Mouse (Mus musculus): ENCODE measurements at regions not wholly inside any gene's neighbourhood (a gene's known extent, or its start where the extent isn't known, plus 50 kb on each side); places are given as distances from the start of the nearest gene placed in this dataset.

GRCm38 (mm10) chr1:42253786-42254185, 441.8 kb upstream of the Pou3f3 start:
- H3K4me3 ChIP-seq (ENCODE audit: low read length), result no peak overlapping the region
- no peaks in the 10 kb centered on the region for H3K9me3 ChIP-seq (ENCODE audit: control insufficient read depth, low read length)
- no peak overlapping the region for H3K27ac ChIP-seq (ENCODE audit: low read length)
- H3K9ac ChIP-seq (ENCODE audit: low read depth, low read length), result no peak overlapping the region
- no peaks in the 10 kb centered on the region for H3K4me1 ChIP-seq (ENCODE audit: control insufficient read depth, insufficient read depth, low read length)
- no peak overlapping the region for H3K4me2 ChIP-seq (ENCODE audit: low read depth, low read length)
- H3K27me3 ChIP-seq (replicated peaks; ENCODE audit: control insufficient read depth, insufficient read depth, low read length), result no peaks in the 10 kb centered on the region
- WGBS, result 92% methylated on average over 3 of the region's 3 CpGs
- no peak for ATAC-seq
- no peaks in the 10 kb centered on the region for H3K36me3 ChIP-seq (ENCODE audit: control insufficient read depth, insufficient read depth, low read length)

- Histone ChIP-seq H3K4me2 (ENCODE audit: low read depth, low read length) (no peak overlapping the region), H3K4me1 (ENCODE audit: control insufficient read depth, insufficient read depth, low read length) (no peaks in the 10 kb centered on the region), H3K9me3 (ENCODE audit: control insufficient read depth, low read length) (no peaks in the 10 kb centered on the region), H3K9ac (ENCODE audit: low read depth, low read length) (no peak overlapping the region), H3K4me3 (ENCODE audit: low read length) (no peak overlapping the region), H3K27ac (ENCODE audit: low read length) (no peak overlapping the region), H3K36me3 (ENCODE audit: control insufficient read depth, insufficient read depth, low read length) (no peaks in the 10 kb centered on the region), H3K27me3 (replicated peaks; ENCODE audit: control insufficient read depth, insufficient read depth, low read length) (no peaks in the 10 kb centered on the region)
- no peak for ATAC-seq
- 81% methylated on average over 10 of the region's 10 CpGs for WGBS
Observed at GRCm38 (mm10) chr1:42256911-42257595, 438.5 kb upstream of the Pou3f3 start.

- no peak overlapping the region for H3K4me2 ChIP-seq (ENCODE audit: low read depth, low read length)
- no peaks in the 10 kb centered on the region for H3K4me1 ChIP-seq (ENCODE audit: control insufficient read depth, insufficient read depth, low read length)
Observed at GRCm38 (mm10) chr1:42257801-42258593, 437.6 kb upstream of the Pou3f3 start.

GRCm38 (mm10) chr1:42258594-42258910, 437.0 kb upstream of the Pou3f3 start:
- WGBS, result 48% methylated on average over 4 of the region's 4 CpGs
- no peaks in the 10 kb centered on the region for H3K27me3 ChIP-seq (replicated peaks; ENCODE audit: control insufficient read depth, insufficient read depth, low read length)
- H3K36me3 ChIP-seq (ENCODE audit: control insufficient read depth, insufficient read depth, low read length), result no peaks in the 10 kb centered on the region
- H3K4me1 ChIP-seq (ENCODE audit: control insufficient read depth, insufficient read depth, low read length), result no peaks in the 10 kb centered on the region
- H3K27ac ChIP-seq (ENCODE audit: low read length), result no peak overlapping the region
- no peak overlapping the region for H3K4me2 ChIP-seq (ENCODE audit: low read depth, low read length)
- no peak for ATAC-seq
- no peak overlapping the region for H3K9ac ChIP-seq (ENCODE audit: low read depth, low read length)
- no peaks in the 10 kb centered on the region for H3K9me3 ChIP-seq (ENCODE audit: control insufficient read depth, low read length)
- no peak overlapping the region for H3K4me3 ChIP-seq (ENCODE audit: low read length)

More at GRCm38 (mm10) chr1:42257801-42258593, 437.6 kb upstream of the Pou3f3 start:
- Histone ChIP-seq H3K4me3 (ENCODE audit: low read length) (no peak overlapping the region), H3K9ac (ENCODE audit: low read depth, low read length) (0 out of 2 replicates have a peak overlapping the region, but pooled peaks have one; percentile 24), H3K9me3 (ENCODE audit: control insufficient read depth, low read length) (no peaks in the 10 kb centered on the region), H3K27me3 (replicated peaks; ENCODE audit: control insufficient read depth, insufficient read depth, low read length) (no peaks in the 10 kb centered on the region), H3K36me3 (ENCODE audit: control insufficient read depth, insufficient read depth, low read length) (no peaks in the 10 kb centered on the region), H3K27ac (ENCODE audit: low read length) (no peak overlapping the region)
- ATAC-seq, result no peak
- WGBS, result 48% methylated on average over 19 of the region's 19 CpGs

- Histone ChIP-seq H3K27me3 (replicated peaks; ENCODE audit: control insufficient read depth, insufficient read depth, low read length) (no peaks in the 10 kb centered on the region), H3K36me3 (ENCODE audit: control insufficient read depth, insufficient read depth, low read length) (no peaks in the 10 kb centered on the region), H3K4me1 (ENCODE audit: control insufficient read depth, insufficient read depth, low read length) (no peaks in the 10 kb centered on the region), H3K4me2 (ENCODE audit: low read depth, low read length) (no peak overlapping the region), H3K9ac (ENCODE audit: low read depth, low read length) (no peak overlapping the region), H3K4me3 (ENCODE audit: low read length) (no peak overlapping the region), H3K27ac (ENCODE audit: low read length) (no peak overlapping the region), H3K9me3 (ENCODE audit: control insufficient read depth, low read length) (no peaks in the 10 kb centered on the region)
- ATAC-seq, result no peak
- WGBS, result 34% methylated on average over 13 of the region's 13 CpGs
Observed at GRCm38 (mm10) chr1:42259216-42259977, 436.2 kb upstream of the Pou3f3 start.

- H3K4me3 ChIP-seq (ENCODE audit: low read length), result no peak overlapping the region
- no peak overlapping the region for H3K27ac ChIP-seq (ENCODE audit: low read length)
- H3K27me3 ChIP-seq (replicated peaks; ENCODE audit: control insufficient read depth, insufficient read depth, low read length), result no peaks in the 10 kb centered on the region
- no peaks in the 10 kb centered on the region for H3K4me1 ChIP-seq (ENCODE audit: control insufficient read depth, insufficient read depth, low read length)
- 65% methylated on average over 9 of the region's 9 CpGs for WGBS
- no peaks in the 10 kb centered on the region for H3K36me3 ChIP-seq (ENCODE audit: control insufficient read depth, insufficient read depth, low read length)
- ATAC-seq, result no peak
- no peaks in the 10 kb centered on the region for H3K9me3 ChIP-seq (ENCODE audit: control insufficient read depth, low read length)
- H3K4me2 ChIP-seq (ENCODE audit: low read depth, low read length), result no peak overlapping the region
- H3K9ac ChIP-seq (ENCODE audit: low read depth, low read length), result no peak overlapping the region
Observed at GRCm38 (mm10) chr1:42260033-42260925, 435.3 kb upstream of the Pou3f3 start.

GRCm38 (mm10) chr1:42261031-42261430, 434.5 kb upstream of the Pou3f3 start:
- Histone ChIP-seq H3K4me2 (ENCODE audit: low read depth, low read length) (no peak overlapping the region), H3K4me1 (ENCODE audit: control insufficient read depth, insufficient read depth, low read length) (no peaks in the 10 kb centered on the region), H3K27ac (ENCODE audit: low read length) (no peak overlapping the region), H3K9ac (ENCODE audit: low read depth, low read length) (no peak overlapping the region), H3K36me3 (ENCODE audit: control insufficient read depth, insufficient read depth, low read length) (no peaks in the 10 kb centered on the region), H3K9me3 (ENCODE audit: control insufficient read depth, low read length) (no peaks in the 10 kb centered on the region), H3K27me3 (replicated peaks; ENCODE audit: control insufficient read depth, insufficient read depth, low read length) (no peaks in the 10 kb centered on the region), H3K4me3 (ENCODE audit: low read length) (no peak overlapping the region)
- WGBS, result 79% methylated on average over 3 of the region's 3 CpGs
- no peak for ATAC-seq

- peak overlapping the region; percentile 40 for H3K4me2 ChIP-seq (ENCODE audit: low read depth, low read length)
- H3K9ac ChIP-seq (ENCODE audit: low read depth, low read length), result no peak overlapping the region
- WGBS, result 19% methylated on average over 13 of the region's 13 CpGs
- H3K9me3 ChIP-seq (ENCODE audit: control insufficient read depth, low read length), result no peaks in the 10 kb centered on the region
- H3K27me3 ChIP-seq (replicated peaks; ENCODE audit: control insufficient read depth, insufficient read depth, low read length), result no peaks in the 10 kb centered on the region
- H3K36me3 ChIP-seq (ENCODE audit: control insufficient read depth, insufficient read depth, low read length), result no peaks in the 10 kb centered on the region
- H3K27ac ChIP-seq (ENCODE audit: low read length), result no peak overlapping the region
- no peak overlapping the region for H3K4me3 ChIP-seq (ENCODE audit: low read length)
- ATAC-seq, result no peak
- H3K4me1 ChIP-seq (ENCODE audit: control insufficient read depth, insufficient read depth, low read length), result no peaks in the 10 kb centered on the region
Observed at GRCm38 (mm10) chr1:42261800-42262199, 433.8 kb upstream of the Pou3f3 start.

- no peak overlapping the region for H3K4me3 ChIP-seq (ENCODE audit: low read length)
- no peaks in the 10 kb centered on the region for H3K9me3 ChIP-seq (ENCODE audit: control insufficient read depth, low read length)
- H3K36me3 ChIP-seq (ENCODE audit: control insufficient read depth, insufficient read depth, low read length), result no peaks in the 10 kb centered on the region
- H3K27me3 ChIP-seq (replicated peaks; ENCODE audit: control insufficient read depth, insufficient read depth, low read length), result no peaks in the 10 kb centered on the region
- no peak overlapping the region for H3K9ac ChIP-seq (ENCODE audit: low read depth, low read length)
- no peak for ATAC-seq
- no peaks in the 10 kb centered on the region for H3K4me1 ChIP-seq (ENCODE audit: control insufficient read depth, insufficient read depth, low read length)
- WGBS, result 84% methylated on average over 5 of the region's 5 CpGs
- H3K4me2 ChIP-seq (ENCODE audit: low read depth, low read length), result no peak overlapping the region
- H3K27ac ChIP-seq (ENCODE audit: low read length), result no peak overlapping the region
Observed at GRCm38 (mm10) chr1:42262606-42263005, 433.0 kb upstream of the Pou3f3 start.
